Mouse (Mus musculus) bone marrow macrophage, adult 2 months (primary cell): ENCODE data around the gene Heatr5a.

ENCODE experiments used
- CTCF ChIP-seq: IDR thresholded peaks from 2 replicates; pipeline ENCODE4 v1.5.1; 2012; ENCODE audit warnings: low read depth, mild to moderate bottlenecking, low read length, moderate library complexity
- POLR2A ChIP-seq: IDR thresholded peaks from 2 replicates; pipeline ENCODE4 v1.6.1; 2012; ENCODE audit warnings: mild to moderate bottlenecking, low read depth, low read length, borderline replicate concordance

DNA sequence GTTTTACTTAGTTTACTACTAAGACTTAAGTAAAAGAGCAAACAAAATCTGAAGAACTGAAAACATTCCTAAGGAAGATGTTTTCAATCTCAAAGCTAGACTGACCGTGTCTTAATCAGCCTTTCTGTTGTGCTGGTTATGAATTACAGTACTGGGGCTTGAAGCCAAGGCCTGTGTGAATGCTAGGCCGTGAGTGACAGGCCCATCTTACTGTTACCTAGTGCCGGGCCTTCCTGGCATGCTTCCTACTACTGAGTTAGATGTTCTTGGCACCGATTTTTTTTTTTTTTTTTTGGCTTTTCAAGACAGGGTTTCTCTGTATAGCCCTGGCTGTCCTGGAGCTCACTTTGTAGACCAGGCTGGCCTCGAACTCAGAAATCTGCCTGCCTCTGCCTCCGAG, 13.5 kb downstream of the Heatr5a start:
- no peak for TF ChIP-seq CTCF
- TF ChIP-seq POLR2A = no peak
